Comparison of ENCODE assay signal across 9 mouse cellular contexts in genomic region chr6:114891771-114892170, GRCm38 (mm10).
A peak's percentile ranks its signal among the peaks of the same experiment; 100 is the strongest.
DNase-seq lines count a peak whose midpoint lies in the region; ATAC-seq and TF ChIP-seq lines count a peak whose summit lies in the region.
"Had no signal": no experiment of that assay in that cellular context is flagged by ENCODE, and none has a peak within 500 bp of the region (broad histone marks: within the 10 kb centered on the region; RNA-seq: fewer than 3 reads in every experiment).

No protein-coding gene starts in this region.

- peaks cover 32% of the 10 kb centered on the region for H3K36me3 ChIP-seq in heart, embryonic 10.5 days
- H3K36me3 ChIP-seq in liver, postnatal 0 days (replicated peaks; ENCODE audit: insufficient read depth, low read length), result peaks cover 11% of the 10 kb centered on the region
- peaks cover 36% of the 10 kb centered on the region for H3K36me3 ChIP-seq in liver, embryonic 12.5 days
- H3K36me3 ChIP-seq in hindbrain, embryonic 15.5 days, result no peaks in the 10 kb centered on the region
- H3K36me3 ChIP-seq in neural tube, embryonic 14.5 days (ENCODE audit: control insufficient read depth, insufficient read depth, low read length), result no peaks in the 10 kb centered on the region

- 72% methylated on average over 12 of the region's 12 CpGs for WGBS in heart, embryonic 10.5 days
- WGBS in liver, postnatal 0 days (ENCODE audit: insufficient replicate concordance), result 66% methylated on average over 12 of the region's 12 CpGs
- 75% methylated on average over 12 of the region's 12 CpGs for WGBS in liver, embryonic 12.5 days (ENCODE audit: insufficient replicate concordance)
- 45% methylated on average over 12 of the region's 12 CpGs for WGBS in hindbrain, embryonic 15.5 days
- 59% methylated on average over 12 of the region's 12 CpGs for WGBS in neural tube, embryonic 14.5 days

- H3K27me3 ChIP-seq in heart, embryonic 10.5 days (ENCODE audit: insufficient read depth, poor library complexity, severe bottlenecking), result no peaks in the 10 kb centered on the region
- H3K27me3 ChIP-seq in liver, postnatal 0 days (ENCODE audit: insufficient read depth, low read length), result no peaks in the 10 kb centered on the region
- no peaks in the 10 kb centered on the region for H3K27me3 ChIP-seq in liver, embryonic 12.5 days (replicated peaks)
- no peaks in the 10 kb centered on the region for H3K27me3 ChIP-seq in hindbrain, embryonic 15.5 days
- H3K27me3 ChIP-seq in neural tube, embryonic 14.5 days (ENCODE audit: control insufficient read depth, insufficient read depth, low read length), result no peaks in the 10 kb centered on the region
- H3K27me3 ChIP-seq: Patski had no signal

- peaks cover 89% of the 10 kb centered on the region for H3K4me1 ChIP-seq in heart, embryonic 10.5 days
- peaks cover 71% of the 10 kb centered on the region for H3K4me1 ChIP-seq in liver, postnatal 0 days (ENCODE audit: insufficient read depth)
- peaks cover 73% of the 10 kb centered on the region for H3K4me1 ChIP-seq in liver, embryonic 12.5 days
- peaks cover 71% of the 10 kb centered on the region for H3K4me1 ChIP-seq in hindbrain, embryonic 15.5 days (replicated peaks)
- H3K4me1 ChIP-seq in neural tube, embryonic 14.5 days (ENCODE audit: control insufficient read depth, insufficient read depth, low read length), result peaks cover 32% of the 10 kb centered on the region

- no peak for TF ChIP-seq CTCF in liver, postnatal 0 days (IDR thresholded peaks at IDR 0.05; ENCODE audit: low read depth)

- H3K4me3 ChIP-seq in heart, embryonic 10.5 days, result no peak overlapping the region
- no peak overlapping the region for H3K4me3 ChIP-seq in liver, postnatal 0 days (ENCODE audit: low read depth, low read length)
- H3K4me3 ChIP-seq in liver, embryonic 12.5 days, result no peak overlapping the region
- no peak overlapping the region for H3K4me3 ChIP-seq in hindbrain, embryonic 15.5 days
- H3K4me3 ChIP-seq in neural tube, embryonic 14.5 days (ENCODE audit: low read depth, low read length), result no peak overlapping the region

- no peak for ATAC-seq in liver, postnatal 0 days
- no peak for ATAC-seq in liver, embryonic 12.5 days
- ATAC-seq in hindbrain, embryonic 15.5 days (ENCODE audit: low FRiP score, low read depth), result no peak
- no peak for ATAC-seq in neural tube, embryonic 14.5 days (ENCODE audit: low read depth)
- ATAC-seq: Patski had no signal

- no peak overlapping the region for H3K9ac ChIP-seq in liver, postnatal 0 days (replicated peaks)
- no peak overlapping the region for H3K9ac ChIP-seq in liver, embryonic 12.5 days
- H3K9ac ChIP-seq in hindbrain, embryonic 15.5 days, result 0 out of 2 replicates have a peak overlapping the region, but pooled peaks have one; percentile 12
- H3K9ac ChIP-seq in neural tube, embryonic 14.5 days (replicated peaks; ENCODE audit: low read depth, low read length), result no peak overlapping the region

- DNase-seq in heart, embryonic 10.5 days (ENCODE audit: low spot score), result no peak
- no peak for DNase-seq in heart, postnatal 10 days
- no peak for DNase-seq in liver, postnatal 0 days
- no peak for DNase-seq in cerebellum, postnatal 10 days
- DNase-seq in adrenal gland, adult 2 months, result no peak

- no peak overlapping the region for H3K4me2 ChIP-seq in liver, postnatal 0 days (ENCODE audit: low read depth, low read length)
- no peak overlapping the region for H3K4me2 ChIP-seq in liver, embryonic 12.5 days
- peak overlapping the region; percentile 27 for H3K4me2 ChIP-seq in hindbrain, embryonic 15.5 days
- no peak overlapping the region for H3K4me2 ChIP-seq in neural tube, embryonic 14.5 days (ENCODE audit: low read depth, low read length)

- intact Hi-C loops in heart, postnatal 10 days (cut with DNase I), result loop anchor here (2.0 kb wide), 1 partner anchor 17 kb away; no protein-coding TSS in a partner anchor

- TF ChIP-seq EP300 in liver, postnatal 0 days (IDR thresholded peaks at IDR 0.05; ENCODE audit: low read depth), result no peak

- peak overlapping the region; percentile 63 for H3K27ac ChIP-seq in heart, embryonic 10.5 days
- H3K27ac ChIP-seq in liver, postnatal 0 days (ENCODE audit: low read depth), result peak overlapping the region; percentile 34; the same call in 1 of the 2 replicates
- no peak overlapping the region for H3K27ac ChIP-seq in liver, embryonic 12.5 days
- peak overlapping the region; percentile 76 for H3K27ac ChIP-seq in hindbrain, embryonic 15.5 days (replicated peaks)
- H3K27ac ChIP-seq in neural tube, embryonic 14.5 days (ENCODE audit: low read depth, low read length), result 0 out of 2 replicates have a peak overlapping the region, but pooled peaks have one; percentile 35

- H3K9me3 ChIP-seq in heart, embryonic 10.5 days, result no peaks in the 10 kb centered on the region
- no peaks in the 10 kb centered on the region for H3K9me3 ChIP-seq in liver, postnatal 0 days (ENCODE audit: low read length)
- H3K9me3 ChIP-seq in liver, embryonic 12.5 days (replicated peaks), result no peaks in the 10 kb centered on the region
- H3K9me3 ChIP-seq in hindbrain, embryonic 15.5 days, result no peaks in the 10 kb centered on the region
- no peaks in the 10 kb centered on the region for H3K9me3 ChIP-seq in neural tube, embryonic 14.5 days (ENCODE audit: control insufficient read depth, low read length)
